ENCODE assay signal across 9 mouse cellular contexts in genomic region chr4:102421398-102421859, GRCm38 (mm10).
DNase-seq lines count a peak whose midpoint lies in the region; ATAC-seq and TF ChIP-seq lines count a peak whose summit lies in the region.
"Had no signal": no experiment of that assay in that cellular context is flagged by ENCODE, and none has a peak within 500 bp of the region (broad histone marks: within the 10 kb centered on the region; RNA-seq: fewer than 3 reads in every experiment).

No protein-coding gene starts in this region.

- H3K36me3 ChIP-seq in embryonic facial prominence, embryonic 15.5 days, result no peaks in the 10 kb centered on the region
- H3K36me3 ChIP-seq in hindbrain, embryonic 16.5 days (ENCODE audit: control insufficient read depth, insufficient read depth, low read length), result no peaks in the 10 kb centered on the region

- peak in 1 of 2 experiments; percentile 26 for DNase-seq in left cerebral cortex, adult 2 months (ENCODE audit: extremely low spot score in 1 of 2, low spot score in 2 of 2)
- no peak for DNase-seq in left cerebral cortex, postnatal 10 days (ENCODE audit: extremely low spot score in 1 of 2, low spot score in 2 of 2)
- DNase-seq in right cerebral cortex, postnatal 10 days (ENCODE audit: low spot score in 2 of 2), result peak; percentile 29 to 36
- DNase-seq in kidney, adult 8-10 months, result no peak
- no peak for DNase-seq in thymus, postnatal 4 days

- H3K27ac ChIP-seq in left cerebral cortex, adult 2 months, result peak overlapping the region; percentile 47
- 0 out of 2 replicates have a peak overlapping the region, but pooled peaks have one; percentile 51 for H3K27ac ChIP-seq in embryonic facial prominence, embryonic 15.5 days (replicated peaks)
- peak overlapping the region; percentile 37 for H3K27ac ChIP-seq in hindbrain, embryonic 16.5 days (ENCODE audit: low read depth, low read length)
- H3K27ac ChIP-seq: liver, embryonic 14.5 days had no signal

- 55% methylated on average over 18 of the region's 18 CpGs for WGBS in embryonic facial prominence, embryonic 15.5 days
- WGBS in hindbrain, embryonic 16.5 days, result 16% methylated on average over 18 of the region's 18 CpGs

- intact Hi-C loops in left cerebral cortex, adult 2 months (cut with DNase I), result no loop called here
- intact Hi-C loops in left cerebral cortex, postnatal 10 days (cut with DNase I), result no loop called here

- H3K27me3 ChIP-seq in embryonic facial prominence, embryonic 15.5 days, result no peaks in the 10 kb centered on the region
- no peaks in the 10 kb centered on the region for H3K27me3 ChIP-seq in hindbrain, embryonic 16.5 days (replicated peaks; ENCODE audit: control insufficient read depth, insufficient read depth, low read length)

- peak overlapping the region; percentile 34 for H3K4me2 ChIP-seq in embryonic facial prominence, embryonic 15.5 days (replicated peaks)
- H3K4me2 ChIP-seq in hindbrain, embryonic 16.5 days (ENCODE audit: low read length), result peak overlapping the region; percentile 62

- H3K9ac ChIP-seq in embryonic facial prominence, embryonic 15.5 days, result no peak overlapping the region
- H3K9ac ChIP-seq in hindbrain, embryonic 16.5 days (ENCODE audit: low read depth, low read length), result peak overlapping the region; percentile 51
- H3K9ac ChIP-seq: liver, embryonic 14.5 days had no signal

- H3K4me1 ChIP-seq in embryonic facial prominence, embryonic 15.5 days, result no peaks in the 10 kb centered on the region
- peaks cover 12% of the 10 kb centered on the region for H3K4me1 ChIP-seq in hindbrain, embryonic 16.5 days (ENCODE audit: control insufficient read depth, insufficient read depth, low read depth, low read length)

- no peak for TF ChIP-seq CTCF in left cerebral cortex, adult 2 months (IDR thresholded peaks at IDR 0.05)

- ATAC-seq in embryonic facial prominence, embryonic 15.5 days (ENCODE audit: insufficient number of reproducible peaks, low FRiP score, low TSS enrichment, low read depth), result no peak
- ATAC-seq in hindbrain, embryonic 16.5 days, result peak; percentile 76
- no peak for ATAC-seq in activated CD4-positive, CD25-positive, alpha-beta regulatory T cell, adult 4 months

- H3K9me3 ChIP-seq in embryonic facial prominence, embryonic 15.5 days (replicated peaks), result no peaks in the 10 kb centered on the region
- no peaks in the 10 kb centered on the region for H3K9me3 ChIP-seq in hindbrain, embryonic 16.5 days (ENCODE audit: control insufficient read depth, low read length)

- H3K4me3 ChIP-seq in left cerebral cortex, adult 2 months, result peak overlapping the region; percentile 53
- H3K4me3 ChIP-seq in embryonic facial prominence, embryonic 15.5 days (replicated peaks), result peak overlapping the region; percentile 12; the same call in 1 of the 2 replicates
- peak overlapping the region; percentile 40 for H3K4me3 ChIP-seq in hindbrain, embryonic 16.5 days (ENCODE audit: low read length)

Comparison
In these comparisons a context has a peak if more than half of its experiments do, and no peak if none do; other contexts are left out.
1. DNase-seq: peak in right cerebral cortex, postnatal 10 days (2 of 2); none in left cerebral cortex, postnatal 10 days (0 of 2), kidney, adult 8-10 months (0 of 2) and thymus, postnatal 4 days (single experiment).
2. Peak in every context shown above with its lines, with median percentiles within 50 percentile points of each other: H3K27ac ChIP-seq and H3K4me3 ChIP-seq.